13 mouse cellular contexts compared by ENCODE assay signal in the genomic region with DNA sequence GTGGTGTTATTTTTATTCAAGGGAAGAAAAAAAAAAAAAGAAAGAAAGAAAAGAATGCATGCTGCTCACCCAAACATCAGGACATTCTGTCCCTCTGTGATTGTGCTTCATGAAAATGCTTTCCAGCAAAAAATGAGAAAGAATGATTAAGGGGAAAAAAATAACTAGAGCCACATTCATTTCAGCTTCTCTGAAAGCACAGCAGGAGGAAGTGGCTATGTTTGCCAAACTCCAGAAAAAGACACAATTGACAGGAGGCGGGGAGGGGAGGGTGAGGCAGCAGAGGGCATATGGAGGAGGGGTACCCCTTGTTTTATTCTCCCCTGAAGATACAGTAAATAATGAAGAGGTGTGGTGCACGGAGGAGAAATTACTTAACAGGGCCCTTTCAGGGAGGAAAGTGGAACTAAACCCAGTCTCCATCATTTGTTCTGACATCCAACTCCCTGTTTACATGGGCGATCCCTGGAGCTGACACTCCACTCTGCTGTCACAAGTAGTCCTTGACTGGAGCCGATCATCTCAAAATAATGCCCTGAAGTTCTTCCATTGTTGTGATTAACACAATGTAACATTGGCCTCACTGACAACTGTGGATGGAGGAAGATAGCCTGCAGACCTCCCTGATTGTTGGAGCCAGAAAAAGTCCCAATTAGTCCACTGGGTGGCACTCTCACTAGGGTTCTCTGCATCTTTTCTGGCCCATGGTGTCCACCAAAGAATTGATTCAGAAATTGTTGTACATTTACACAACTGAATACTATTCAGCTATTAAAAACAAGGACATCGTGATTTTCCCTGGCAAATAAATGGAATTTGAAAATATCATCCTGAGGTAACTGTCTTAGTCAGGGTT. TPM values are rescaled to one million over a fixed set of nuclear protein-coding genes. Genes with fewer than 3 reads are reported as not detected.
A peak's percentile ranks its signal among the peaks of the same experiment; 100 is the strongest.
DNase-seq lines count a peak whose midpoint lies in the region; ATAC-seq and TF ChIP-seq lines count a peak whose summit lies in the region.
"Had no signal": no experiment of that assay in that cellular context is flagged by ENCODE, and none has a peak within 500 bp of the region (broad histone marks: within the 10 kb centered on the region; RNA-seq: fewer than 3 reads in every experiment).

No protein-coding gene starts in this region.

- DNase-seq in heart, postnatal 0 days (ENCODE audit: low spot score) = no peak
- DNase-seq in heart, adult 9 months (ENCODE audit: low spot score in 2 of 2) = no peak
- peak; percentile 25 for DNase-seq in lung, postnatal 10 days
- no peak for DNase-seq in lung, postnatal 4 days
- DNase-seq in Patski (ENCODE audit: low read depth, low spot score) = no peak
- no peak for DNase-seq in stomach, postnatal 0 days (ENCODE audit: low spot score)
- no peak for DNase-seq in gastrocnemius, postnatal 36 days
- DNase-seq: left cerebral cortex, postnatal 4 days; thymus, postnatal 36 days had no signal

- TF ChIP-seq EP300 in heart, postnatal 0 days (IDR thresholded peaks at IDR 0.05; ENCODE audit: low read depth) = no peak
- TF ChIP-seq EP300 in stomach, postnatal 0 days (optimal IDR thresholded peaks at IDR 0.05) = no peak

- no peak for ATAC-seq in heart, postnatal 0 days (ENCODE audit: insufficient read depth, low read depth)
- no peak for ATAC-seq in Patski
- ATAC-seq in stomach, postnatal 0 days (ENCODE audit: low FRiP score, low TSS enrichment) = no peak

- H3K36me3 ChIP-seq in heart, postnatal 0 days (replicated peaks; ENCODE audit: control insufficient read depth, insufficient read depth, low read length) = no peaks in the 10 kb centered on the region
- H3K36me3 ChIP-seq in stomach, postnatal 0 days (ENCODE audit: control insufficient read depth, insufficient read depth, low read length) = no peaks in the 10 kb centered on the region
- H3K36me3 ChIP-seq: hindbrain, embryonic 12.5 days; kidney, embryonic 15.5 days; lung, embryonic 15.5 days had no signal

- intact Hi-C loops in gastrocnemius, postnatal 36 days (cut with DNase I) = no loop called here

- no peak overlapping the region for H3K9ac ChIP-seq in heart, postnatal 0 days (replicated peaks; ENCODE audit: low read depth, low read length)
- no peak overlapping the region for H3K9ac ChIP-seq in stomach, postnatal 0 days (ENCODE audit: low read length)
- H3K9ac ChIP-seq: hindbrain, embryonic 12.5 days; kidney, embryonic 15.5 days; lung, embryonic 15.5 days had no signal

- POLR2A ChIA-PET in Patski (lab: Charles Lee) = interaction anchor here (0.7 kb wide), 1 partner anchor 201 kb away, joined by 4 read pairs; no protein-coding TSS in a partner anchor

- TF ChIP-seq CTCF in heart, postnatal 0 days (IDR thresholded peaks at IDR 0.05; ENCODE audit: low read depth) = peak; percentile 24
- peak; percentile 32 for TF ChIP-seq CTCF in Patski (IDR thresholded peaks at IDR 0.05)
- peak; percentile 60 for TF ChIP-seq CTCF in stomach, postnatal 0 days (IDR thresholded peaks at IDR 0.05; ENCODE audit: low read depth)

- peaks cover 5% of the 10 kb centered on the region; the same call in 1 of the 2 replicates for H3K4me1 ChIP-seq in heart, postnatal 0 days (ENCODE audit: control insufficient read depth, insufficient read depth)
- 0 out of 2 replicates have a peak, but pooled peaks cover 3% of the 10 kb centered on the region for H3K4me1 ChIP-seq in stomach, postnatal 0 days (replicated peaks; ENCODE audit: control insufficient read depth, insufficient read depth)
- H3K4me1 ChIP-seq: lung, embryonic 15.5 days had no signal

- no peak overlapping the region for H3K4me2 ChIP-seq in heart, postnatal 0 days (ENCODE audit: low read depth, low read length)
- H3K4me2 ChIP-seq in stomach, postnatal 0 days (replicated peaks; ENCODE audit: low read depth) = no peak overlapping the region
- H3K4me2 ChIP-seq: hindbrain, embryonic 12.5 days; kidney, embryonic 15.5 days; lung, embryonic 15.5 days; midbrain, embryonic 11.5 days had no signal

- H3K27ac ChIP-seq in heart, postnatal 0 days (ENCODE audit: low read depth) = no peak overlapping the region
- H3K27ac ChIP-seq in stomach, postnatal 0 days (replicated peaks) = no peak overlapping the region
- H3K27ac ChIP-seq: hindbrain, embryonic 12.5 days; kidney, embryonic 15.5 days; lung, embryonic 15.5 days had no signal

- no peaks in the 10 kb centered on the region for H3K9me3 ChIP-seq in heart, postnatal 0 days (replicated peaks; ENCODE audit: control insufficient read depth, low read length)
- no peaks in the 10 kb centered on the region for H3K9me3 ChIP-seq in stomach, postnatal 0 days (ENCODE audit: control insufficient read depth, low read length)
- H3K9me3 ChIP-seq: hindbrain, embryonic 12.5 days; kidney, embryonic 15.5 days; lung, embryonic 15.5 days had no signal

- CTCF ChIA-PET in Patski (lab: Charles Lee) = no interaction called here

- in situ Hi-C loops in Patski (cut with MboI; ENCODE audit: low pct_unique_long_range_greater_than_20kb) = no loop called here

- 57% methylated on average over 5 of the region's 5 CpGs for WGBS in heart, postnatal 0 days
- WGBS in stomach, postnatal 0 days = 44% methylated on average over 5 of the region's 5 CpGs

- no peaks in the 10 kb centered on the region for H3K27me3 ChIP-seq in heart, postnatal 0 days (ENCODE audit: control insufficient read depth, insufficient read depth, low read length)
- H3K27me3 ChIP-seq in Patski = no peaks in the 10 kb centered on the region
- H3K27me3 ChIP-seq in stomach, postnatal 0 days (ENCODE audit: control insufficient read depth, insufficient read depth, low read length) = no peaks in the 10 kb centered on the region
- H3K27me3 ChIP-seq: hindbrain, embryonic 12.5 days; kidney, embryonic 15.5 days; lung, embryonic 15.5 days had no signal

- no peak overlapping the region for H3K4me3 ChIP-seq in heart, postnatal 0 days (ENCODE audit: low read depth, low read length)
- no peak overlapping the region for H3K4me3 ChIP-seq in stomach, postnatal 0 days (ENCODE audit: low read depth, low read length)
- H3K4me3 ChIP-seq: hindbrain, embryonic 12.5 days; kidney, embryonic 15.5 days; lung, embryonic 15.5 days had no signal

RNA-seq across cellular contexts. Expression of gene Plxna2, which starts 10.4 kb away (rescaled TPM):
- 14.3 and 14.4 TPM in 2 replicates for total RNA-seq in heart, postnatal 0 days (2014; rRNA removed; ENCODE audit: low replicate concordance)
- 3.5 and 4.0 TPM in 2 replicates for polyA plus RNA-seq in heart, postnatal 0 days (2015; fragmentation: Nextera tagmentation; extraction: Ambion mirVana)
- polyA plus RNA-seq in Patski (2021) = 26.2 TPM
- 3.4 and 3.5 TPM in 2 replicates for polyA plus RNA-seq in stomach, postnatal 0 days (2015; fragmentation: Nextera tagmentation; extraction: Ambion mirVana)
- total RNA-seq in gastrocnemius, postnatal 36 days (2021) = 1 to 10 TPM; 6.6 to 8.5 TPM
